Mouse (Mus musculus): Measurements from ENCODE around the gene Sval3. TPM values are rescaled to one million over a fixed set of nuclear protein-coding genes. Genes with fewer than 3 reads are reported as not detected.

Sval3 gene
- not detected in 2 replicates for polyA plus RNA-seq (2015; fragmentation: Nextera tagmentation; extraction: Ambion mirVana)

GRCm38 (mm10) chr6:41967840-41968239 lies at the start of gene Sval3:
Sval3 (plus strand) TSS chr6:41968140.
- Histone ChIP-seq H3K9ac (no peak within 1 kb of the TSS), H3K27me3 (no peaks in the 10 kb centered on the region), H3K4me2 (no peak within 1 kb of the TSS), H3K36me3 (no peaks in the 10 kb centered on the region), H3K9me3 (no peaks in the 10 kb centered on the region), H3K4me1 (replicated peaks) (no peaks in the 10 kb centered on the region), H3K27ac (replicated peaks) (no peak within 1 kb of the TSS), H3K4me3 (no peak within 1 kb of the TSS)
- ATAC-seq (ENCODE audit: low FRiP score, low read depth): no peak
- WGBS: 73% methylated on average over 1 of the region's 1 CpGs

- Histone ChIP-seq H3K9me3 (no peaks in the 10 kb centered on the region), H3K4me3 (no peak within 1 kb of the TSS), H3K9ac (no peak within 1 kb of the TSS), H3K27ac (replicated peaks) (no peak within 1 kb of the TSS), H3K4me1 (replicated peaks) (no peaks in the 10 kb centered on the region), H3K4me2 (no peak within 1 kb of the TSS), H3K36me3 (no peaks in the 10 kb centered on the region), H3K27me3 (no peaks in the 10 kb centered on the region)
- 76% methylated on average over 1 of the region's 1 CpGs for WGBS
- no peak for ATAC-seq (ENCODE audit: low FRiP score, low read depth)
Observed at GRCm38 (mm10) chr6:41951330-41951729, 16.6 kb upstream of the Sval3 start, which contains the start of gene Sval1. Sval1 (plus strand) TSS chr6:41951630.

Other genes with a start within 250 kb of the Sval3 start
- gene Olfr459, start 193.0 kb upstream of the Sval3 start, polyA plus RNA-seq (2015; fragmentation: Nextera tagmentation; extraction: Ambion mirVana): not detected in 2 replicates
- gene Pip, start 120.6 kb upstream of the Sval3 start, polyA plus RNA-seq (2015; fragmentation: Nextera tagmentation; extraction: Ambion mirVana): not detected in 2 replicates
- gene Sval2, start 115.2 kb upstream of the Sval3 start, polyA plus RNA-seq (2015; fragmentation: Nextera tagmentation; extraction: Ambion mirVana): not detected in 2 replicates
- gene Sval1, start 16.5 kb upstream of the Sval3 start, polyA plus RNA-seq (2015; fragmentation: Nextera tagmentation; extraction: Ambion mirVana): not detected in 2 replicates
- gene Sva, start 70.3 kb downstream of the Sval3 start, polyA plus RNA-seq (2015; fragmentation: Nextera tagmentation; extraction: Ambion mirVana): not detected in 2 replicates
- gene Tas2r139, start 172.8 kb downstream of the Sval3 start, polyA plus RNA-seq (2015; fragmentation: Nextera tagmentation; extraction: Ambion mirVana): not detected in 2 replicates
- not detected in 2 replicates for gene Tas2r144, start 247.2 kb downstream of the Sval3 start, polyA plus RNA-seq (2015; fragmentation: Nextera tagmentation; extraction: Ambion mirVana)